Mouse (Mus musculus) liver, embryonic 11.5 days (tissue): Measurements from ENCODE around the gene Emc7. TPM values are rescaled to one million over a fixed set of nuclear protein-coding genes. Genes with fewer than 3 reads are reported as not detected.

ENCODE experiments used
- ATAC-seq: fragments of 200-750 bp; cut with Nextera tagmentation; replicated peaks from 2 replicates; pipeline ENCODE4 v1.8.0; 2017; ENCODE audit warnings: moderate number of reproducible peaks, mild to moderate bottlenecking, moderate TSS enrichment, moderate library complexity; ENCODE audit not compliant: low FRiP score
- DNase-seq: peaks from one replicate; pipeline ENCODE4 v3.0.0-alpha.2; 2017; ENCODE audit warnings: low spot score
- H3K27ac ChIP-seq: fragments of 300-500 bp; sonication (generic); 2 replicates; pipeline ENCODE4 v1.5.1; 2014; ENCODE audit warnings: mild to moderate bottlenecking, low read depth, low read length, control low read depth
- H3K27me3 ChIP-seq: fragments of 300-500 bp; sonication (generic); replicated peaks from 2 replicates; pipeline ENCODE4 v1.6.1; 2014; ENCODE audit warnings: low read length, mixed read lengths; ENCODE audit not compliant: control insufficient read depth, insufficient read depth
- H3K36me3 ChIP-seq: fragments of 300-500 bp; sonication (generic); 2 replicates; pipeline ENCODE4 v1.6.1; 2014; ENCODE audit warnings: mild to moderate bottlenecking, low read length, moderate library complexity, mixed read lengths; ENCODE audit not compliant: control insufficient read depth, insufficient read depth
- H3K4me1 ChIP-seq: fragments of 300-500 bp; sonication (generic); replicated peaks from 2 replicates; pipeline ENCODE4 v1.6.1; 2014; ENCODE audit warnings: low read length, mixed read lengths; ENCODE audit not compliant: control insufficient read depth, insufficient read depth
- H3K4me2 ChIP-seq: fragments of 300-500 bp; sonication (generic); 2 replicates; pipeline ENCODE4 v1.6.1; 2014; ENCODE audit warnings: mild to moderate bottlenecking, control low read depth, moderate library complexity
- H3K4me3 ChIP-seq: fragments of 300-500 bp; sonication (generic); 2 replicates; pipeline ENCODE4 v1.5.1; 2014; ENCODE audit warnings: low read depth, low read length, control low read depth
- H3K9ac ChIP-seq: fragments of 300-500 bp; sonication (generic); 2 replicates; pipeline ENCODE4 v1.6.1; 2014; ENCODE audit warnings: low read depth, low read length, control low read depth
- H3K9me3 ChIP-seq: fragments of 300-500 bp; sonication (generic); 2 replicates; pipeline ENCODE4 v1.6.1; 2016; ENCODE audit warnings: low read length, inconsistent platforms, mixed read lengths; ENCODE audit not compliant: control insufficient read depth
- WGBS: fragments of 180-500 bp; shearing (Covaris S2); extraction: QIAGEN DNeasy Blood & Tissue Kit; methylation state at CpG from one replicate; pipeline ENCODE4 v1.1.7; 2014; 5-methylcytosine and 5-hydroxymethylcytosine counted together
- polyA plus RNA-seq: library from polyadenylated mRNA; unstranded; fragments of >200 nt; fragmentation: Nextera tagmentation; extraction: Ambion mirVana; gene quantifications from 2 replicates; pipeline ENCODE4 v1.2.1, GENCODE M21; 2014

Gene Emc7
- polyA plus RNA-seq, 1 experiment from 2014 or later: 19.9 TPM

DNA sequence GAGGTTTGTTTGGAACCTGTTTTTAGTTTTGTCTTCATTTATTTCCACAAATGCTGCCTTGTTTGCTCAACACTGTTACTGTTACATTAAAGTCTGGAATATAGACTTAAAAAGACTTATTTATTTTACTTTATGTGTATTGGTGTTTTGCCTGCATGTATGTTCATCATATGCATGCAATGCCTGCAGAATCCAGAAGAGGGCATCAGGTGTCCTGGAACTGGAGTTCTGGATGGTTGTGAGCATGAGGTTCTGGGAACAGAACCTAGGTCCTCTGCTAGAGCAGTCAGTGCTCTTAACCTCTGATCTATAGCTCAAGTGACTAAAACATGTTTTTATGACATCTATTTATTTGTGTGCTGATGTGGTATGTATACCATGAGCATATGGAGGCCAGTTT lies 63.7 kb downstream of the Emc7 start:
- Histone ChIP-seq H3K36me3 (no peaks in the 10 kb centered on the region; the same call in 1 of the 2 replicates), H3K4me2 (no peak overlapping the region), H3K9me3 (no peaks in the 10 kb centered on the region), H3K27me3 (no peaks in the 10 kb centered on the region), H3K27ac (no peak overlapping the region), H3K4me3 (no peak overlapping the region), H3K4me1 (no peaks in the 10 kb centered on the region), H3K9ac (no peak overlapping the region)
- ATAC-seq (no peak), DNase-seq (no peak)

DNA sequence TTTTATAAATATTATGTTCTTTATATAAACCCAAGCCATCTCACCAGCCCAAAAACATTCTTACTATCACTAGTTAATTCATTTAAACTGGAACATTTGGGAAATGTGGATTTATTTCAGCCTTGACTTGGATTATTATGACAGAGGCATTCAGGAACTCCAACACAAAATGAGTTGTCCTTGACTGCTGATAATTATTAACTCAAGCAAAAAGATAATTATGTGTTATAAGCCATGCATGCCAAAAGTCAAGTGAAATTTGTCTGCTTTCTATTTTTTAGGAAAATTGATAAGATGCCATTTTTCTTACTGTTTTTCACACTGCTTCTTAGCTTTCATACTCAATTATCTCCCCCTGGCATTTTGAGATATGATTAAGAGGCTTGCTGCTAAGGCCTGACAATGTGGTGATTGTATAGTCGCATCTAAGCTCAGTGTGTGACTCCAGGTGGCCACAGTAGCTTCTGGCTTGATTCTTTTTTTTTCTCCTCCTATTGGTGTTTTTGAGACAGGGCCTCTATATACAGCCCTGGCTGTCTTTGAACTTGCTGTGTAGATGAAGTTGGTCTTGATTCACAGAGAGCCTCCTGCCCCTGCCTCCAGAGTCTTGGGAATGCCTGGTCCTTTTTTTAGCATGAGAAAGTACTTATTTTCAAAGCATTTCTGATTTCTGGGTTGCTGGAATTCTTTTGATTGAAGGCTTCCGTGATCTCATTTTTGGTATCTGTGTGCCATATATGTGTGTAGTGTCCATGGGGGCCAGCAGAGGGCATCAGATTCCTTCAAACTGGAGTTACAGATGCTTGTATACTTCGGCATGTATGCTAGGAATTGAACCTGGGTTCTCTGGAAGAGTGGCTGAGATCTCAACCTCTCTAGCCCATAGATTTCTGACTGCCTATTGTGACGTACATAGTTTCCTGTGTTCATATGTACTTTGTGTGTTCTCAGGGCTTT lies 66.0 kb downstream of the Emc7 start:
- H3K9me3 ChIP-seq: no peaks in the 10 kb centered on the region
- ATAC-seq: no peak

More for the DNA sequence above, 66.0 kb downstream of the Emc7 start:
- Histone ChIP-seq H3K27me3 (no peaks in the 10 kb centered on the region), H3K4me1 (no peaks in the 10 kb centered on the region), H3K27ac (no peak overlapping the region), H3K4me3 (no peak overlapping the region), H3K9ac (no peak overlapping the region), H3K4me2 (no peak overlapping the region), H3K36me3 (no peaks in the 10 kb centered on the region)
- DNase-seq: no peak
- WGBS: 84% methylated on average over 4 of the region's 4 CpGs

Other genes starting within 250 kb of the Emc7 start
- 14.6 and 15.0 TPM in 2 replicates for gene Lpcat4, start 215.5 kb upstream of the Emc7 start, polyA plus RNA-seq
- gene Nutm1, start 195.7 kb upstream of the Emc7 start, polyA plus RNA-seq: not detected in 2 replicates
- gene Nop10, start 193.1 kb upstream of the Emc7 start, polyA plus RNA-seq: 346 and 364 TPM in 2 replicates
- 12.3 and 12.7 TPM in 2 replicates for gene Slc12a6, start 189.2 kb upstream of the Emc7 start, polyA plus RNA-seq
- not detected in 2 replicates for gene Gm21985, start 188.7 kb upstream of the Emc7 start, polyA plus RNA-seq
- 82.2 and 84.8 TPM in 2 replicates for gene Emc4, start 87.0 kb upstream of the Emc7 start, polyA plus RNA-seq
- gene Katnbl1, start 75.8 kb upstream of the Emc7 start, polyA plus RNA-seq: 38.5 and 47.1 TPM in 2 replicates
- not detected in 2 replicates for gene Chrm5, start 25.8 kb downstream of the Emc7 start, polyA plus RNA-seq
- gene Aven, start 38.0 kb downstream of the Emc7 start, polyA plus RNA-seq: 13.6 and 14.1 TPM in 2 replicates